Mouse (Mus musculus) heart, postnatal 0 days (tissue): ENCODE measurements around the gene Serpinb6b.
A peak's percentile ranks its signal among the peaks of the same experiment; 100 is the strongest.

ENCODE experiments used
- CTCF ChIP-seq: IDR thresholded peaks from 2 replicates; pipeline ENCODE4 v1.5.1; 2016; ENCODE audit warnings: antibody characterized with exemption, control low read depth, low read depth
- EP300 ChIP-seq: IDR thresholded peaks from 2 replicates; pipeline ENCODE4 v1.6.1; 2016; ENCODE audit warnings: antibody characterized with exemption, low read depth

DNA sequence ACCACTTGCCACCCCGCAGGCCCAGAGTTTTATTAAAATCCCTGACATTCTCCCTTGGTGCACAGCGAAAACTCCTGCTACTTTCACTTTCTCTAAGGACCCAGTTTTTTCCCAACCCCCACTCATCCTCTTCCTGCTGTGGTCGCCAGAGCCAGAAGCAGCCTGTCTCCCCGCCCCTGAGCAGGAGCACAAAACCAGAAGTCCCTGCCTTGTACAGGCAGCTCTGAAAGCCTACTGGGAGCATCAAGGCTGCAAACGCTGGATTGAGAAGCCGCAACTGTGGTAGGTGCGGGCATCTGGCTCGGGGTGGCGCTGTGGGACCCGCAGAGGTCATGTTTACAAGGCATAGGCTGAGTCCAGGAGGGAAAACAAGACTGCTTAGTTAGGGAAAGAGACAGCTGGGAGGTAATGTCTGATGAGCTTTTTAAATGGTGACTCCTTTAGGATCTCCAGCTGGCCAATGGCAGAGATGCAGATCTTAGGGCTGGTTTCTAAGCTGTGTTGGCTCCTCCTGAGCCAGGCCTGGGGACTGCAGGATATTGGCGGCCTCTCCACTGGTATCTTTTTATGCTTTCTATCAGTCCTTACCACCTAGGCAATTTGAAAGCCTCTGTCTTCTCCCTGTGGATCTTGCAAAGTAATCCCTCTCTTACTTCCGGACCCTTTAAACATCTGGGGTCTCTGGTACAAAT, 39.6 kb downstream of the Serpinb6b start:
- peak; percentile 72 for TF ChIP-seq CTCF
- TF ChIP-seq EP300, result no peak
